Mouse (Mus musculus) ES-E14 (cell line): ENCODE measurements around the gene Gtpbp4. TPM values are rescaled to one million over a fixed set of nuclear protein-coding genes. Genes with fewer than 3 reads are reported as not detected.

Source experiments
- DNase-seq: peaks from one replicate; pipeline ENCODE4 v3.0.0-alpha.2; 2013; ENCODE audit warnings: low read depth, low spot score
- H3K27ac ChIP-seq: 2 replicates; pipeline ENCODE4 v1.5.1; 2012; ENCODE audit warnings: low read depth, mild to moderate bottlenecking, low read length, moderate library complexity, mixed read lengths; ENCODE audit not compliant: poor library complexity, insufficient read depth, severe bottlenecking
- H3K36me3 ChIP-seq: 2 replicates; pipeline ENCODE4 v1.6.1; 2012; ENCODE audit warnings: mild to moderate bottlenecking, low read length, moderate library complexity, mixed read lengths; ENCODE audit not compliant: control insufficient read depth, poor library complexity, insufficient read depth, severe bottlenecking
- H3K4me1 ChIP-seq, 2 experiments: fragments of 150-350 bp in 1 of 2; sonication (generic) in 1 of 2; 2 replicates each; pipeline ENCODE4 v1.6.1; 2012; ENCODE audit warnings: low read length in 2 of 2, mild to moderate bottlenecking in 1 of 2, mixed read lengths in 1 of 2; ENCODE audit not compliant: control insufficient read depth in 2 of 2, insufficient read depth in 2 of 2, poor library complexity in 1 of 2
- H3K4me3 ChIP-seq, 2 experiments: fragments of 150-350 bp in 1 of 2; sonication (generic) in 1 of 2; 2 replicates each; pipeline ENCODE4 v1.5.1; 2012; ENCODE audit warnings: low read length in 2 of 2, low read depth in 1 of 2, mild to moderate bottlenecking in 1 of 2, mixed read lengths in 1 of 2; ENCODE audit not compliant: insufficient read depth in 1 of 2, poor library complexity in 1 of 2, severe bottlenecking in 1 of 2
- H3K9ac ChIP-seq: 2 replicates; pipeline ENCODE4 v1.6.1; 2012; ENCODE audit warnings: low read depth, mild to moderate bottlenecking, low read length, mixed read lengths; ENCODE audit not compliant: poor library complexity, insufficient read depth, severe bottlenecking
- H3K9me3 ChIP-seq: fragments of 150-350 bp; sonication (generic); 2 replicates; pipeline ENCODE4 v1.6.1; 2012; ENCODE audit warnings: low read depth, mild to moderate bottlenecking, low read length; ENCODE audit not compliant: control insufficient read depth, insufficient read depth
- CHD2 ChIP-seq: IDR thresholded peaks from 2 replicates; pipeline ENCODE4 v1.6.1; 2014; ENCODE audit warnings: mild to moderate bottlenecking, low read depth, low read length, inconsistent platforms
- HCFC1 ChIP-seq: IDR thresholded peaks from 2 replicates; pipeline ENCODE4 v1.6.1; 2012; ENCODE audit warnings: low read length, inconsistent platforms, borderline replicate concordance; ENCODE audit not compliant: insufficient read depth
- MAFK ChIP-seq: IDR thresholded peaks from 2 replicates; pipeline ENCODE4 v1.6.1; 2014; ENCODE audit warnings: mild to moderate bottlenecking, low read depth, low read length, inconsistent platforms; ENCODE audit not compliant: insufficient read depth
- ZC3H11A ChIP-seq: IDR thresholded peaks from 2 replicates; pipeline ENCODE4 v1.6.1; 2012; ENCODE audit warnings: low read depth, mild to moderate bottlenecking, inconsistent platforms, low read length, borderline replicate concordance
- ZNF384 ChIP-seq: IDR thresholded peaks from 2 replicates; pipeline ENCODE4 v1.6.1; 2012; ENCODE audit warnings: low read depth, low read length, inconsistent platforms
- in situ Hi-C, 2 experiments: fragments of 600-800 bp; cut with MboI; formaldehyde crosslinking; loops; one replicate each; pipeline ENCODE4 v1.15.1; 2025; ENCODE audit warnings: low sequenced_read_pairs in 2 of 2, inconsistent platforms in 1 of 2; ENCODE audit not compliant: unreplicated experiment in 2 of 2
- total RNA-seq: library from RNA; depleted of rRNA; stranded (reverse); fragments of 300-350 nt; gene quantifications from 2 replicates; pipeline ENCODE4 v1.2.3, GENCODE M21; 2012; rRNA removed

The Gtpbp4 gene
- 94.5 and 119 TPM in 2 replicates for total RNA-seq

DNA sequence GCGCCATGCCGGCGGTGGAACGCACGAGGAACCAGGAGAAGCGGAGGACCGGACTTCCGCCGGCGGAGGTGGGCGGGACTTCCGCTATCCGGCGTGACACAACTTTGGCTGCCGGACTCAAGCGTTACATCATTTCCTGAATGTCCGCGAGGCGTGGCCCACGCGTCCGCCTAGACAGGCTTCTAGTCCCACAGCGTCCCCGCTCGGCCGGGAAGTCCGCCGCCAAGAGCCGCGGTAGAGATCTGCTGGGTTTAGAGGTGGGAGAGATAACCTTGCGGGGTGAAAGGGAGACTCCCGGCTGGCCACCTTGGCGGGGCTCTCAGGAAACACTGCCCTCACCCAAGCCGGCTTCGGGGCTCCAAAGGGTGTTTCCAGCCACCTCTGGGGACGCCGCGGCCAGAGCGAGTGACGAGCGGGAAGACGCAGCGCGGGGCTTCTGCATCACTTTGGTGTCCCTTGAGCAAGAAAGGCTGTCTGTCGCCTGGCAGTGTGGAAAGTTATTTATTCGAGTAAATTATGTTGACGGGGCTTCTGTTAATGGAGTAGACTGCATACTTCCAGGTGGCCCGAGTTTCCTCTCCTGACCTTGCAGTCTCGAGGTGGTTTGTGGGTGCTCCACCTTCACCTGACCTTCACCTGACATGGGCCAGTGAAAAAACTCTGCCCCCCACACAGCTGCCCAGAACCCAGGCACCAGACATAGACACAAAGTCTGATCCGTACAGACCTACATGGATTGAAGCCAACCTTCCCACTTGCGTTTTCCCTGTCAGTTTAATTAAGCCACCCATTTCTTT, at the start of gene Gtpbp4:
Gene Gtpbp4, minus strand, starts transcription at position 94 of the 797 bp plus-strand sequence.
- in situ Hi-C loops = no loop called here
- Histone ChIP-seq H3K4me3 (peak within 1 kb of the TSS; percentile 94 to 98), H3K9ac (peak within 1 kb of the TSS; percentile 99), H3K27ac (peak within 1 kb of the TSS; percentile 89), H3K36me3 (peaks cover 4% of the 10 kb centered on the region), H3K9me3 (no peaks in the 10 kb centered on the region), H3K4me1 (peaks cover 0 to 2% of the 10 kb centered on the region in 2 experiments; a peak in 2 of 4 replicates)
- peak; percentile 97 for DNase-seq
- TF ChIP-seq MAFK (no peak), ZNF384 (peak; percentile 78), CHD2 (no peak), ZC3H11A (no peak), HCFC1 (peak; percentile 79; the same call in 1 of the 2 replicates)

GRCm38 (mm10) chr13:9044731-9045130, 48.8 kb upstream of the Gtpbp4 start:
- DNase-seq = no peak
- no peaks in the 10 kb centered on the region for H3K36me3 ChIP-seq
- H3K9me3 ChIP-seq = no peaks in the 10 kb centered on the region
- in situ Hi-C loops = no loop called here
- TF ChIP-seq CHD2 (no peak), HCFC1 (no peak), ZNF384 (no peak), ZC3H11A (no peak), MAFK (no peak)
- no peak overlapping the region for H3K9ac ChIP-seq
- H3K4me1 ChIP-seq = peaks cover 0 to 1% of the 10 kb centered on the region in 2 experiments; a peak in 1 of 4 replicates
- H3K4me3 ChIP-seq = no peak overlapping the region
- no peak overlapping the region for H3K27ac ChIP-seq

DNA sequence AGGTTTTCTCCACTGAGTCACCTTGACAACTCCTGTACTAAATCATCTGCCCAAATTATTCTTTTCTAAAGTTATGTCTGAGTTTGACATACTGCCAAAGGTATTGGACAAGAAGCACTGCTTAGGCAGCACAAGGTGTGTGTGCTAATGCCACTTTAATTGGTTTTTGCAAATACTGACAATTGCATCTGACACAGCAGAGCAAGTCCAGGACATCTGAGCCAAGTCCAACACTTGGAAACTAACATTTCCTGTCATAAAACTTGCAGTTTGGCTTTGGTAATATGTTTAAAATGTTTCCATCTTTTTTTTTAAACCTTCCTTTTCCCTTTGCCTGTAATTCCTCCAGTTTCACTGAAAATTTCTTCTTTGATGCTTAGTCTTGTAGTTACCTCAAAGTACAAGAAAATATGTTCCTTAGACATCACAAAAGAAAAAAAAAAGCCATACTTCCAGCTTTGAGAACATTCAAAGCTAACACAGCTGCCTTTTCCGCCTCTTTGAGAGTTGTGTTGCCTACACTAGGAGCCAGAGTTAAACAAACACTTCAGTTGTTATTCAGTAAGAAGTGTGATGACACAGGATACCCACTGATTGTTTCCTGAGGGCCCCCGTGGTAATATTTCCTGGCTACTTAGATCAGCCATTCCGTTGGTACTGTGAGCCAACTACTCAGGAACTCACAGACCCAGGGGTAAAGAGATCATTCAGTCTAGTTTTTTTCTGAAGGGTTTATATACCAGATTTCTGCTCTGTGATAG, 47.6 kb upstream of the Gtpbp4 start:
- in situ Hi-C loops = no loop called here
- no peak for DNase-seq

DNA sequence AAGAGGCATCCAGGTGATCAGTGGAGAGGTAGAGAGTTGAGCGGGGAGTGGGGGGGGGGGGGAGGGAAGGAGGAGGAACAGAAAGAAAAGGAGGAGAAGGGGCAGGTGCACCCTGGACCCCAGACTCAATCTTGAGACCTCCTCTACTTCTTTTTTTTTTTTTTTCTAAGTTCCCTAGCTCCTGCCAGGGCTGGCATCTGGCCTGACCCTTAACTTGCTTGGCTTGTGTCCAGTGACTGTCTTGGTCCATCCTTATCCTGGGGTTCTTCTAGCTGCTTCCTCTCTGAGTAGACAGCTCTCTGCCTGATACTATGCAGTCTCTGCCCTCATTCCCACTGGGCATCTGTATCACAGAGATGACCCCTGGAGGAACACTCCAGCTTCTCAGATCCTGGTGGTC, 44.7 kb upstream of the Gtpbp4 start:
- no peak overlapping the region for H3K4me3 ChIP-seq
- TF ChIP-seq ZNF384 (no peak), CHD2 (no peak), MAFK (no peak), HCFC1 (no peak), ZC3H11A (no peak)
- H3K9ac ChIP-seq = no peak overlapping the region
- DNase-seq = no peak
- no peak overlapping the region for H3K27ac ChIP-seq
- in situ Hi-C loops = no loop called here
- no peaks in the 10 kb centered on the region for H3K36me3 ChIP-seq
- H3K4me1 ChIP-seq = peaks cover 0 to 1% of the 10 kb centered on the region in 2 experiments; a peak in 1 of 4 replicates
- no peaks in the 10 kb centered on the region for H3K9me3 ChIP-seq

More for the DNA sequence above, 47.6 kb upstream of the Gtpbp4 start:
- Histone ChIP-seq H3K9ac (no peak overlapping the region), H3K9me3 (no peaks in the 10 kb centered on the region), H3K4me1 (peaks cover 0 to 1% of the 10 kb centered on the region in 2 experiments; a peak in 1 of 4 replicates), H3K4me3 (no peak overlapping the region), H3K36me3 (no peaks in the 10 kb centered on the region), H3K27ac (no peak overlapping the region)
- TF ChIP-seq HCFC1 = no peak
